Mouse (Mus musculus) ovary, postnatal 10 days (tissue): ENCODE results near the gene Vps18.

ENCODE experiments used
- DNase-seq: peaks from one replicate; pipeline ENCODE4 v3.0.0; 2022; ENCODE audit warnings: low spot score

Vps18 gene

DNA sequence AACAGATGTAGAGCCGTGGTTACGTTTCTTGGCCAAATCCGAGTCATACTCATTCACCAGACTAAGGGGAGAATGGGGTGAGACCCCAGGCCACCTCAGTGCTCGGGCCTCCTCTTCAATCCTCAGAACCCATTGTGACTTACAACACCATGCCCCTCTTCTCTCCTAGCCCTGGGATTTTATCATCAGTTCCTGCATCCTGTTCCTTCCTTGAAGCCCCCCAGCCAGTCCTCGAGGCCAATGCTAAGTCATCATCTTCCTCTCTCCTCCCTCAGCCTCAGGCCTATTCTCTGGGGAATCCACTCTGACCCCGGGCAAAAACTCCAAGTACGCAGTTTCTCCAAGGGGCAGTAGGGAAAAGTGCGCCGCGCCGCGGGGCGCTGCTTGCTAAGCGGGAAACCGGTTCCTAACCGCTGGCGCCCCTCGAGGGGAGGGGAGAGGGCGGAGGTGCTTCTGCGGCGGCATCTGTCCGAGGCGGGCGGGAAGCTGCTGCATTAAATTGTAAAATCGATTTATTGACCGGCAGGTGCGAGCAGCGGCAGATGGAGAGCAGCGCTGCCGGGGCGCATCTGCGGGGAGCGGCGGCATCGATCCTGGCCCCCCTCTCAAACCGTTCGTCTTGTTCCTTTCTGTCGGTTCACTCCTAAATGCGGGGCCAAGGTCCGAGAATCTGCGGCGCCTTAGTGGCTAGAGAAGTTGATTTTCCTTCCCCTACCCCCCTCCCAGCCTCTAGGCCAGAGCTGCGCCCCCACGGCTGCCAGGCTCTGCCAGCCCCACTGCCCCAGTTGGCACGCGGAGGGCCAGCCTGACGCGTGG, 33.4 kb downstream of the Vps18 start:
- no peak for DNase-seq

- DNase-seq, result no peak
These were observed 34.2 kb downstream of the Vps18 start for GRCm38 (mm10) chr2:119322587-119323300.

DNA sequence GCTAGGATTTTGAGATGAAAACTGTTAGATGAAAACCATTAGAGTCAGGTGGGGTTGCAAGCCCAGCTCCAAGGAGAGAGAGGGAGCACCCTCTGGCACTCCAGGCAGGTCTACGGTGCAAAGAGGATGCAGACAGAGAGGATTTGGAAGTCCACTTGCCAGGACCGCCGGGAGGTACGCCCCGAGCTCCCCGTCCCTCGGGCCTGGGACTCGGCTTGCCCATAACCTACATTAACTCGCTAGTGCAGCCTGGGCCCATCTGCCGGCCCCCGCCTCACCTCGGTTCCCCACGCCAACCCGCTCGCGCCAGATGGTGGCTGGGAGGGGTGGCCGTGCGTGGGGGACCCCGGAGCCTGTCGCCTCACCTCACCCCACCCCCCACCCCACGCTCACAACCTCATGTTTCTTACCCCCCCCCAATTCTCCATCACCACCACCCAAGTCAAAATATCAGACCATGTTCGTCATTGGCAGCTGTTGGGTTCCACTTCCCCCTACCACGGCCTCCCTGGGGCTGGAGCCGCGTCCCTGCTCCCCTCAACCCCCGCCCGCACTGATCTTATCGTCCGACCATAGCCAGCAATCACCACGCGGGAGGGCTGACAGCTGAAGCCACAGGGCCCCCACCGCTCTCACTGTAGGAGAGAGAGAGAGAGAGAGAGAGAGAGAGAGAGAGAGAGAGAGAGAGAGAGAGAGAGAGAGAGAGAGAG, 35.5 kb downstream of the Vps18 start:
- DNase-seq, result no peak

DNA sequence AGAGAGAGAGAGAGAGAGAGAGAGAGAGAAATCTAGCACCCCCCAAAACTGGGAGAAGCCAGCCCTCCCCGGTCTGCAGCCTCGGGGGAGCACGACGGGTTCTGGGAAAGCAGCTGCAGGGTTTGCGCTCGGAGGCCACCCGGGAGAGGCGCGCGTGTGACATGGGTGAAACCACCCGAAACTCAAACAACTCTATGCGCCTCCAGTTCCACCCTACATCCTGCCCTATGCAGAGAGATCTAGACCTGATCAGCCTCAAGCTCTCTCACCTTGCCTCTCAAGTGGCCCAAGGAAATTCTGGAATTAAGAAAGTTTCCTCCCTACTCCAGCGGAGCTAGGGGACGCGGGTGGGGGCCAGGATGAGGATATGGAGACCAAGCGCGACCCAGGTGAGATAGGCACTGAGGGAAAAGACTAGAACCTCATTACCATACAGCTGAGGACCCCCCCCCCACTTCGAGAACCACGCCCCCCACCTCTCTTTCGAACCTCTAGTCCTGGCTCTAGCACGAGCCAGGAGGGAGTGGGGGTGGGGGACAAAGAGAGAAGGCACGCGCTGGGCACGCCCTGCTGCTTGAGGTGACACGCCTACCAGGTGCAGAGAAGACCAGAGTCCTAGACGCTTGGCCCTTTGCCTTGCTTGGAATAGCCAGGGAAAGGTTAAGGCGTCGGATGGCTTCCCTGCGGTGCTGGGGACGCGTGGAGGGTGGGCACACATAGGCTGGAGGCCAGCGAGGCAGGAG, 36.2 kb downstream of the Vps18 start:
- no peak for DNase-seq

DNA sequence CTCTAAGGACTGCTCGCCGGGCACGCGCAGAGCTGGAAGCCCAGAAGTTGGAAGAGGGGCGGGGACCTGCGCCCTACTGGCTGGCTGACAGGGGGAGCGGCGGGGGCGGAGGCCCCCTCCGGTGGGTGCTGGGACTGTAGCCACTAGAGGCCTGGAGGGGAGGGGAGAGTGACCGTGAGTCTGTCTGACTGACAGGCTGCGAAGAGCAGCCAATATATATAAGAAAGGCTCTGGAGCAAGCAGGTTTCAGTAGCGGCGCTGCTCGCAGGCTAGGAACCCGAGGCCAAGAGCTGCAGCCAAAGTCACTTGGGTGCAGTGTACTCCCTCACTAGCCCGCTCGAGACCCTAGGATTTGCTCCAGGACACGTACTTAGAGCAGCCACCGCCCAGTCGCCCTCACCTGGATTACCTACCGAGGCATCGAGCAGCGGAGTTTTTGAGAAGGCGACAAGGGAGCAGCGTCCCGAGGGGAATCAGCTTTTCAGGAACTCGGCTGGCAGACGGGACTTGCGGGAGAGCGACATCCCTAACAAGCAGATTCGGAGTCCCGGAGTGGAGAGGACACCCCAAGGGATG, 37.1 kb downstream of the Vps18 start, which contains the start of gene Dll4:
TSS of gene Dll4 (plus strand) at position 217 of the 576 bp plus-strand sequence.
- no peak for DNase-seq

- no peak for DNase-seq
These were observed 37.9 kb downstream of the Vps18 start for GRCm38 (mm10) chr2:119326161-119327101.

GRCm38 (mm10) chr2:119327102-119327480, 38.6 kb downstream of the Vps18 start:
- no peak for DNase-seq

DNA sequence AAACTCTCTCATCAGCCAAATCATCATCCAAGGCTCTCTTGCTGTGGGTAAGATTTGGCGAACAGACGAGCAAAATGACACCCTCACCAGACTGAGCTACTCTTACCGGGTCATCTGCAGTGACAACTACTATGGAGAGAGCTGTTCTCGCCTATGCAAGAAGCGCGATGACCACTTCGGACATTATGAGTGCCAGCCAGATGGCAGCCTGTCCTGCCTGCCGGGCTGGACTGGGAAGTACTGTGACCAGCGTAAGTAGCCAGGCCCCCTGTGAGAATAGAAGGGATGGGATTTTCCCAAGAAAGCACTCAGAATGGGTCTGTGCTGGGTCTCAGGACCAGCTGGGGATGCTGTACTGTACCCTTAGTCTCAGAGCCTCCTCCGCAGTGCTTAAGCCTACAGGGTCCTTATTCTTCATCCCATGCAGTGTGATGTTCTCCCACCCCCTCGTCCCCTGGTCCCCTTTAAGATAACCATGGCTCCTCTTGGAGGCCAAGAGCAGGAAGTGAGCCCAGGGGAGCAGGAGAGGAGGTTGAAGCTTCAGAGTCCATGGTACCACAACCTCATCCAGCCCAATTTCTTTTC, 39.5 kb downstream of the Vps18 start:
- DNase-seq, result no peak

GRCm38 (mm10) chr2:119328546-119328945, 40.0 kb downstream of the Vps18 start:
- DNase-seq, result no peak

DNA sequence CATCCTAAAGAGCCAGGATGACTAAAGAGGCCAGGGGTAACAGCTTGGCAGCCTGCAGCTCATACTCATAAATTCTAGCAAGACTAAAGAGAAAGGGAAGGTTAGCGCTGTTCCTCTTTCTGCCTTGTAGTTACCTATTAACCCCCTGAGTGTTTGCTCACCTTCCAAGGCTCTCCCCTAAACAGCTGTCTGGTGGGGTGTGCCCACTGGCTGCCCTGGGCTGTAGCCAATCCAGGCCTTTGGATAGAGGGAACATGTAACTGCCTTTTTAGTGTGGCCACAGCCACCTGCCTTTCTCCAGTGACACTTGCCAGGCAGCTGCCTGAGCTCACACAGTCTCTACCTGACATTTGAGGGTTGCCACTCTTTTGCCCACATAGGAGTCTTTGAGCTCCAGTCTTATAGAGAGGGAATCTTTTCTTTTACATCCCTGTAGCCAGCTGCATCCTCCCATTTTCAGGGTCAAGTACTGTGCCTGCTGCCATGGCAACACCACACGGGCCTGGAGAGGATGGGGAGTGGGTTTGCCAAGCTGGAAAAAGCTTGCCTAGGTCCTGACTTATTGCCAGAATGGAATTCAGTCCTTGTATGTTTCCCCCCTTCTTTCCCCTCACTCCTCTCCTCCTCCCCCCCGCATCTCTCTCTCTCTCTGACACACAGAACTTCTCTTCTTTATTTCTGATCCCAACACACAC, 40.7 kb downstream of the Vps18 start:
- no peak for DNase-seq

- no peak for DNase-seq
These were observed 42.3 kb downstream of the Vps18 start for GRCm38 (mm10) chr2:119330795-119331194.

DNA sequence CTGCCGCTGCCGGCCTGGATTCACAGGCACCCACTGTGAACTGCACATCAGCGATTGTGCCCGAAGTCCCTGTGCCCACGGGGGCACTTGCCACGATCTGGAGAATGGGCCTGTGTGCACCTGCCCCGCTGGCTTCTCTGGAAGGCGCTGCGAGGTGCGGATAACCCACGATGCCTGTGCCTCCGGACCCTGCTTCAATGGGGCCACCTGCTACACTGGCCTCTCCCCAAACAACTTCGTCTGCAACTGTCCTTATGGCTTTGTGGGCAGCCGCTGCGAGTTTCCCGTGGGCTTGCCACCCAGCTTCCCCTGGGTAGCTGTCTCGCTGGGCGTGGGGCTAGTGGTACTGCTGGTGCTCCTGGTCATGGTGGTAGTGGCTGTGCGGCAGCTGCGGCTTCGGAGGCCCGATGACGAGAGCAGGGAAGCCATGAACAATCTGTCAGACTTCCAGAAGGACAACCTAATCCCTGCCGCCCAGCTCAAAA, 43.7 kb downstream of the Vps18 start:
- DNase-seq, result no peak

DNA sequence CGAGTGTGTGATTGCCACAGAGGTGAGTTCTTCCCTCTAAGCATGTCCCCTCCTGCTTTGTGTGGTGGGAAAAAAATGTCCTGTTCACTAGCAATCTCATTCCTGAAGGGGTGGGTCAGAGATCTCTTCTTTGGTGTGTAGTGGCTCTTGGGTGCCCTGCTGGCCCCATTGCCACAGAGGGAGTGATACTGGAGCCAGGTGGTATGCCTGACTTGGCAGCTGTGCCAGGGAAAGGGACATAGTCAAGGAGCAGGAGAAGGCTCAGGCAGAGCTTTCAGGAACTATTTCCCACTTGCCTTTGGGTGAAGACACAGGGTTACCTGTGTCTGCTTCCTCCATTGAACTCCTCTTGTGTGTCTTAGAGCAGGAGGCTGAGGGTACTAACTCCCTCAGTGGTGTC, 45.6 kb downstream of the Vps18 start:
- DNase-seq, result no peak

DNA sequence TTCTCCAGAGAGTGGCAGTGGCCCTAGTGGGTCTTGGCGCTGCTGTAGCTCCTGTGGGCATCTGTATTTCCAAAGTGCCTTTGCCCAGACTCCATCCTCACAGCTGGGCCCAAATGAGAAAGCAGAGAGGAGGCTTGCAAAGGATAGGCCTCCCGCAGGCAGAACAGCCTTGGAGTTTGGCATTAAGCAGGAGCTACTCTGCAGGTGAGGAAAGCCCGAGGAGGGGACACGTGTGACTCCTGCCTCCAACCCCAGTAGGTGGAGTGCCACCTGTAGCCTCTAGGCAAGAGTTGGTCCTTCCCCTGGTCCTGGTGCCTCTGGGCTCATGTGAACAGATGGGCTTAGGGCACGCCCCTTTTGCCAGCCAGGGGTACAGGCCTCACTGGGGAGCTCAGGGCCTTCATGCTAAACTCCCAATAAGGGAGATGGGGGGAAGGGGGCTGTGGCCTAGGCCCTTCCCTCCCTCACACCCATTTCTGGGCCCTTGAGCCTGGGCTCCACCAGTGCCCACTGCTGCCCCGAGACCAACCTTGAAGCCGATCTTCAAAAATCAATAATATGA, 46.5 kb downstream of the Vps18 start:
- no peak for DNase-seq

DNA sequence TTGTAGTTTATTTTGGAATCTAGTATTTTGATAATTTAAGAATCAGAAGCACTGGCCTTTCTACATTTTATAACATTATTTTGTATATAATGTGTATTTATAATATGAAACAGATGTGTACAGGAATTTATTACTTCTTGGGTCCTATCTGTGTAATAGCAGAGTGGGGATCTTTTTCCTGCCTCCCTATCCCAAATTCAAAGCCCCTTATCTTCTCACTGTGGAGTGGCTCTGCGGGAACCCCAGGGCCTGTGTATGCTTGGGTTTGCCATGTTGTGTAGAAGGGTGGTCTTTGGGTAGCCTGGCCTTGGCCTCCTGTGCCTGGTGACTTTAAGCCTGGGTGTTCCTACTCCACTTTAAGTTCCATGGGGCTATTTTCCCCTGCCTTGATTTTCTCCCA, 47.0 kb downstream of the Vps18 start:
- DNase-seq, result no peak

DNA sequence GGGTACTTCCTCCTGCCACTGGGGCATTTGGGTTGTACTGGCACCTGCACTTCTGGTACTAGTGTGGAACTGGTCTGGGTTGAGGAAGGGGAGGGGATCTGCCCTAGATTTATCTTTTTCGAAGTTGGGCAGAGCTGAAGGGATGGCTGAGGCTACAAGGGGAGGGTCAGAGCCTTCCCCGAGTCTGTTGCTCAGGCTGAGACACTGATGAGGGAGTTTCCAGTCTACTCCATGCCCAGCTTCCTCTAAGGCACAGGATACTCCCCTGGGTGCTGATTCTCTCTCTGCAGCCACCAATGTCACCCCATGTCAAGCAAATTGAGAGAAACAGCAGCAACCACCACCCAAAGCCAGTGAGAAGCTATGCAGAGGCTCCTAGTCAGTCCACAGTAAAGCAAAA, 47.5 kb downstream of the Vps18 start:
- no peak for DNase-seq

- DNase-seq, result no peak
These were observed 47.9 kb downstream of the Vps18 start for GRCm38 (mm10) chr2:119336470-119336869.

DNA sequence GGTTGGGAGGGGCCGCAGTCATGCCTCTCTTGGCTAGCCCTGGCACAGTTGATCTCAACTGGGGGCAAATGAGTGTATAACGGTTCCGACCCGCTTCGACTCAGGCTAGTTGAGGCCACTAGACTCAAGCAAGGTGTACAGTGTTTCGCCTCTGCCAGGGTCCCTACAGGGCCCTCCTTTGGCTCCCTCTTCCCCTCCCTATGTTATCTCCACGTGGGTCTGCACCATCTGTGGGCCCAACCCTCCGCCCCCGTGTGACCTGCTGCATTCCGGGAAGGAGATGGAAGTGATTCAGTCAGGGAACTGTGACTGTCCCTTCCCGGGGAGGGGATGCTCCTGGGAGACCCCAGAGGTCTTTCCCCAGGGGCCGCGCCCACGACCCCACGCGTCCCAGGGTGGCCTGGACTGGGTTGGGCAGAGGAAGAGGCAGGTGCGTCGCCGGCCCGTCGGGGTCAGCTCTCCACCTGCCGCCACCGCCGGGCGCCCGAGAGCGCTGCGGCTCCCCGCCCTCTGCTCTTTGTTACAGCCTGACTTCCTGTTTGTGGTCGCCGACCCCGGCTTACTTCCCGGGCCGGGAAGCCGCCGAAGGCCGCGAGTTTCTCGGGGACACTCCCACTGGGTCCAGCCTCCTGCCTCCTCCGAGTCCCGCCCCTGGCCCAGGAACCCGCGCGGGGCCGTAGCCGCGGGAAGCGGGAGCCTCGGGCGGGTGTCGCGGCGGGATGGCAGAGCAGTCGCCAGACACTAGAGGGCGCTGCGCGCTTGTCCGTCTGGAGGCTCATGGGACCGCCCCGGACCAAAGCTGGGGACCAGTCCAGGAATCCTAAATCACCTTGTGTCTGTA, 49.1 kb downstream of the Vps18 start:
- peak; percentile 81 for DNase-seq
